Mouse (Mus musculus) heart, postnatal 36 days (tissue): ENCODE data around the gene Ins2. TPM values are rescaled to one million over a fixed set of nuclear protein-coding genes. Genes with fewer than 3 reads are reported as not detected.

ENCODE experiments used
- DNase-seq, 2 experiments: peaks; one replicate each; pipeline ENCODE4 v3.0.0; 2021 to 2022
- intact Hi-C: fragments of 180-260 bp; cut with DNase I; formaldehyde crosslinking; loops from one replicate; pipeline ENCODE4 v1.15.1; 2025
- total RNA-seq, 2 experiments: library from RNA; stranded (reverse); gene quantifications; 2 replicates each; pipeline ENCODE4 v1.2.3; 2021

Ins2 gene
- not detected for total RNA-seq

DNA sequence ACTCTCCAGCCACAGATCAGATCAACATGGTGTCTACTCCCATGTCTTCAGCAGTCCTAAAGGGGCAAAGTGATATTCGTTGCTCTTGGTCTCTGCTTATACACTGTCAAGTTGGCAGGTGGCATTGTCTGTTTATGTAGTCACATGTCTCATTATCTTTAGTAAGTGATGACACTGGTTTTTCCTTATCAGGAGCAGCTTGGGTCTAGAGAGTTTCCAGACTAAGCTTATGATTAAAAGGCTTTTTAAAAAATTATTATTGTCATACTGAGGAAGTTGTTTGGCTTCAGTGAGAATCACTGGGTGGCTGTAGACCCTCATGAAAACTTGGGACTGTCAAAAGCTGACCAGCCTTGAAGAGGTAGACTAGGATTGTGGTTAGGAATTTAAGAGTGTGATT, at the start of gene Ins2:
Gene Ins2, minus strand, starts transcription at position 101 of the 400 bp plus-strand sequence.
- DNase-seq, result no peak

GRCm38 (mm10) chr7:142792650-142793275, 49.6 kb upstream of the Ins2 start:
- no peak for DNase-seq
- intact Hi-C loops, result no loop called here

More for the DNA sequence above, at the start of gene Ins2:
- intact Hi-C loops, result no loop called here

- intact Hi-C loops, result no loop called here
- DNase-seq, result no peak
Observed at GRCm38 (mm10) chr7:142789667-142790066, 46.5 kb upstream of the Ins2 start.

DNA sequence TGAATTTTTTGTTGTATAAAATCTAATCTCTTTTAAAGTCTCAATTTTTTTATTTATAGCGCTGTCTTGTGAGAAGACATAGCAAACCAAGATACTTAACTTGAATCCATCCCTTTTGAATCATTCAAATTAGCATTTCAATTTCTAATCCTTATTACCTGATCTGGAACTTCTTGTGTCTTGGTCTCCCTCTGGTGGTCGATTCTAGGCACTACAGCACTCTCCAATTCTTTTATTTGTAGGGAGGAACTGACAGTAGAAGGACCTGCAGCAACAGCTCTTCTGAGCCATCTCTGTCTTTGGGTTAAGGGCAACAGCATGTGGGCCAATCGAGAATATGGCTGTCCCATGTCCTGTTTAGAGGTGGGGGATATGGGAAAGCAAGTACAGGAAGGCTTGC, 5.4 kb downstream of the Ins2 start:
- intact Hi-C loops, result no loop called here

DNA sequence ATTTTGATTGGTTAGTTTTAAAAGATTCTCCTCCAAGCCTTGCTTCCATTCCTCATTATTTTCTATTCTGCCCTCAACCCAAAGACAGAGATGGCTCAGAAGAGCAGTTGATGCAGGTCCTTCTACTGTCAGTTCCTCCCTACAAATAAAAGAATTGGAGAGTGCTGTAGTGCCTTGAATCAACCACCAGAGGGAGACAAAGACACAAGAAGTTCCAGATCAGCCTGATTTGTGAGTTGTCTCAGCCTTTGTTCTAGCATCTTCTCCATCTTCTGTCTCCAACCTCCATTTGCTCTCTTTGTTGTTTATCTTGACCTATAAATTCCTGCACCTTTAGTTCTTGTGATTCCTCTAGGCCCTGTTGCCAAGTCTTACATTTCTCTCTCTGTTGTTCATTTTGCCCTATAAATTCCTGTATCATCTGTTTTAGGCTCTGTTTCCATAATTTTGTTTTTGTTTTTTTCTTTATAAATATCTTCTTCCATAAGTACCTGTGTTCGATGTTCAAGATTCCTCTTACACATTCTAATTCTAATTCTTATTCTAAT, 6.2 kb downstream of the Ins2 start:
- intact Hi-C loops, result no loop called here
- peak; percentile 12 to 14 for DNase-seq

More for the DNA sequence above, 5.4 kb downstream of the Ins2 start:
- peak; percentile 7 to 12 for DNase-seq

- intact Hi-C loops, result no loop called here
Observed at GRCm38 (mm10) chr7:142725973-142726372, 17.2 kb downstream of the Ins2 start.

GRCm38 (mm10) chr7:142720725-142721124, 22.5 kb downstream of the Ins2 start:
- intact Hi-C loops, result no loop called here
- DNase-seq, result peak; percentile 6 to 17

More at GRCm38 (mm10) chr7:142725973-142726372, 17.2 kb downstream of the Ins2 start:
- DNase-seq, result no peak

DNA sequence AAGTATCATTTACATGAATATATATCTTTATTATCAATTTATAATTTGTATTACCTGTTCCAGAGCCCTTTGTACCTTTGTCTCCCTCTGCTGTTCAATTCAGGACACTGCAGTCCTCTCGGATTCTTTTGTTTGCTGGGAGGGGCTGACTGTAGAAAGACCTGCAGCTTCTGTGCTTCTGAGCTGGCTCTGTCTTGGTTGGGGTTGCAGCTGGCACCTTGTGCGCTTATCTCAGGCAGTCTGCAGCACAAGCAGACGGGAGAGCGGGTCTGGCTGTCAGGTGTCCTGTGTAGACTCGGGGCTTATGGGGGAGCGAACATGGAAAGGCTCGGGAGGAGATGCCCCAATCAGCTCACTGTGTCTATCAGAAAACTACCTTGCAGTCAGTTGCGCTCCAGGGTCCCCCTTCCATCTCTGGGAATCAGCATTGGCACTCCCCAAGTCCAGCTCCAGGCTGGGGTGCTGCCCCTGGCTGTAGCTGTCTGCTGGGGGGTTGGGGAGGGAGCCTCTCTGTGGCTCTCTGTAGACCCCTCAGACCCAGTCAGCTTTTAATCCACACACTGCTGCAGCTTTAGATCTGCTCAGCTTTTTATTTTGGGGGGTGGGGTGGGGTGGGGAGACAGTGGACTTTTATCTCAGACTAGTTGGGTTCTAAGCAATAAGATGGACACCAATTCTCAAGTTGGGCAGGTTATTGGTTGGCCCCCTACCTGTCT, 28.2 kb downstream of the Ins2 start:
- peak; percentile 24 to 47 for DNase-seq
- intact Hi-C loops, result no loop called here

GRCm38 (mm10) chr7:142706873-142707272, 36.3 kb downstream of the Ins2 start:
- no peak for DNase-seq
- intact Hi-C loops, result no loop called here

- peak; percentile 64 to 72 for DNase-seq
- intact Hi-C loops, result no loop called here
Observed at GRCm38 (mm10) chr7:142699334-142699860, 43.8 kb downstream of the Ins2 start.

DNA sequence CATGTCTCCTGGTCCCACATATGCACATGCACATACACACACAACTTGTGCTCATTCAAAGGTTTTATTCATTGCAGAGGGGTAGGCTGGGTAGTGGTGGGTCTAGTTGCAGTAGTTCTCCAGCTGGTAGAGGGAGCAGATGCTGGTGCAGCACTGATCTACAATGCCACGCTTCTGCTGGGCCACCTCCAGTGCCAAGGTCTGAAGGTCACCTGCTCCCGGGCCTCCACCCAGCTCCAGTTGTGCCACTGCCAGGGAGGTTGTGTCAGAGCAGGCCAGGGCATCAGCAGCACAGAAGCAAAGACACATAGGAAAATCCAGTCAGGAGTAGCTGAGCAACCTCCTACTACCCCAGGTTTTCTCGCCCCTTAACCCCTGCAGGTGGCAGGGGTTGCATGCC, 64.6 kb downstream of the Ins2 start:
- intact Hi-C loops, result loop anchor here (5.0 kb wide), 1 partner anchor 241 kb away; no protein-coding TSS in a partner anchor
- DNase-seq, result peak in 1 of 2 experiments; percentile 29

GRCm38 (mm10) chr7:142675644-142676043, 67.5 kb downstream of the Ins2 start:
- intact Hi-C loops, result loop anchor here (1.0 to 5.0 kb wide), 4 partner anchors 153 to 359 kb away; no protein-coding TSS in a partner anchor
- peak; percentile 45 to 50 for DNase-seq

DNA sequence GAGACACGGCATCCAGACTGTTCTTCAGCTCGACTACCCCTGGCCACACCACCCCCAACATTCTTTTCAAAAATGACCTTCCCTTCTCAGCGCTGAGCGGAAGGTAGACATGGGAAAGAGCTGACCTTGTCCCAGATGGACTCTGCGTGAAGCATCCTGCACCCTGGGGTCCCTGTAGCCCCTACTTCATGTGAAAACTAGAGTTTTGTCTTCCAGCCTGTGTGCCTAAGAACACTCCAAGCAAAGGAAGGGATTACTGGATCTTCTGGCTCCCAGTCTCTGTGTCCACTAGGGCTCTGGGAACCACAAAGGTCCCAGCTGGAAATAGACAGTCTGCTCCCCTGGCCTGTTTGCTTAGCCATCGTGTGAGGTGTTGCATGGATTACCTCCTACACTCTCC, 68.0 kb downstream of the Ins2 start:
- intact Hi-C loops, result loop anchor here (1.0 to 5.0 kb wide), 3 partner anchors 153 to 358 kb away; no protein-coding TSS in a partner anchor
- no peak for DNase-seq

- intact Hi-C loops, result loop anchor here (1.0 to 5.0 kb wide), 2 partner anchors 62 to 135 kb away; no protein-coding TSS in a partner anchor
- DNase-seq, result peak; percentile 47 to 59
Observed at GRCm38 (mm10) chr7:142672120-142672519, 71.1 kb downstream of the Ins2 start.

GRCm38 (mm10) chr7:142671067-142671466, 72.1 kb downstream of the Ins2 start:
- DNase-seq, result no peak
- intact Hi-C loops, result loop anchor here (5.0 kb wide), 1 partner anchor 134 kb away; no protein-coding TSS in a partner anchor

DNA sequence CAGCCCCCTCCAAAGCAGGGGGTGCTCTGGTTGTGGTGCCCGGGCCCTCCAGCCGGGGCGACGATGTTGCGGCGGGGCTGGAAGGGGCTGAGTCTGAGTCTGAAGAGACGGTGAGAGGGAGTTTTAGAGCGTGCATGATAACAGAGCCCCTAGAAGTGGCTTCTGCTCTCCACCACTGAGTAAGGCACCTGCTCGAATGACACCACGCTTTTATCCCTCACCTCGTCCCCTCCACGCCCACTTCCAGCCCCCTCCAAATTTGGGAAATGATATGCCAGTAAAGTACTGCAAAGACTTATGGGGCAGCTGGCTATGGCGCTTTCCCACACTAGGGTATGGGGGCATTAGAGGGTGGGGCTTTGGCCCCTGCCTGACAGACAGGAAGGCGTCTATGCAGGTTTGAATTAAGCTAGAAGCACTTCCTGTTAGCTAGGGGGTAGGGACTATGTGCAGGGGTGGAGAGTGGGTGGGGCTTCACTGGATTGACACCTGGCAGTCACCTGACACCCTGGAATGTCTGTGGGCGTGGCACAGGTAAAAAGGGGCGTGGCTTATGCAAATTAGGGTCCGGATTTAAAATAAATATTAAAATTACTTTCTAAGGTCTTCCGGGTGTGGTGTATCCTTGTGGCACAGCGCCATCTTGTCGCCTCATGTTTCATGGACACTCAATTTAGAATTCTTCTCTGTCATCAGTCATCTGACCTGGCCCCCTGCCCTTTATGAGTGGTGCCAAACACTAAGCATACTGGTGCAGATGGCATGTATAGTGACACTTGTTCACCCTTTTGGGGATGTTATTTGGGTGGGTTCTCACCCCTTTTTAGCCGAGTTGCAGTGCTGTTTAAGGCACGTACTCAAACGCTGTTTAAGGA, 73.2 kb downstream of the Ins2 start, which contains the start of gene Gm49394:
Gene Gm49394, minus strand, starts transcription at position 192 of the 875 bp plus-strand sequence.
- DNase-seq, result no peak

GRCm38 (mm10) chr7:142668328-142668727, 74.9 kb downstream of the Ins2 start:
- intact Hi-C loops, result no loop called here
- no peak for DNase-seq

More for the DNA sequence above, 73.2 kb downstream of the Ins2 start, which contains the start of gene Gm49394:
- intact Hi-C loops, result loop anchor here (5.0 kb wide), 1 partner anchor 133 kb away; no protein-coding TSS in a partner anchor

DNA sequence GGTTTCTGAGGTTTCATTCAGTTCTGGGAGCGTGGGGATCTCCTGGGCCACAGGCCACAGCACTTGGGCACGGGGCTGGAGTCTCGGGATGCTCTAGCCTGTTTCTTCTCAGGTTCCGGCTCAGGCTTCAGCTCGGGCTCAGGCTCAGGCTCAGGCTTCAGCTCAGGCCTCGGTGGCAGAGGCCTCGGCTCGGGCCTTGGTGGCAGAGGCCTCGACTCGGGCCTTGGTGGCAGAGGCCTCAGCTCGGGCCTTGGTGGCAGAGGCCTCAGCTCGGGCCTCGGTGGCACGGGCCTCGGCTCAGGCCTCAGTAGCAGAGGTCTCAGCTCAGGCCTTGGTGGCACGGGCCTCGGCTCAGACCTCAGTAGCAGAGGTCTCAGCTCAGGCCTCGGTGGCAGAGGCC, 75.7 kb downstream of the Ins2 start:
- DNase-seq, result no peak
- intact Hi-C loops, result no loop called here

- peak in 1 of 2 experiments; percentile 24 for DNase-seq
- intact Hi-C loops, result no loop called here
Observed at GRCm38 (mm10) chr7:142666659-142667058, 76.5 kb downstream of the Ins2 start, which contains the start of gene Igf2. TSS of gene Igf2 (minus strand) at chr7:142666816.

DNA sequence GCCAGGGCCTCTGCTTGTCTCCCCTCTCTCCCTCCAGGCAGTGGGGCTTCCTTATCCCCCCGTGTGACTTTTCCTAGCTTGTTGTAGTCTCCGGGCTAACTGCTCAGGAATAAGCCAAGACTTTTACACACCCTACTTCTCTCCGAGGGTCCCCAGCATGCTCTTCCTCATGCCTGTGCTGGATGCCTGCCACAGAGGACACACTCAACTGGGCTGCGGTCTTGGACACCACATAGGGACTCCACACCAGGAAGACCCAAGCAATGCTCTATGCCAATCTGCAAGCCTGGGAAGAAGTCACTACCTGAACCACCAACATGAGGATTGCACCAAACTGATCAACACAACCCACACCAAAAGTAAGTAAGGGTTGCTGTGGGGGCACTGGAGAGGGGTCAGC, 77.1 kb downstream of the Ins2 start:
- intact Hi-C loops, result no loop called here
- DNase-seq, result no peak
